Mouse (Mus musculus): ENCODE results near the gene Myom3. TPM values are rescaled to one million over a fixed set of nuclear protein-coding genes. Genes with fewer than 3 reads are reported as not detected.
A peak's percentile ranks its signal among the peaks of the same experiment; 100 is the strongest.

Myom3 gene
- polyA plus RNA-seq, 1 experiment from 2014 or later: 0.11 TPM

DNA sequence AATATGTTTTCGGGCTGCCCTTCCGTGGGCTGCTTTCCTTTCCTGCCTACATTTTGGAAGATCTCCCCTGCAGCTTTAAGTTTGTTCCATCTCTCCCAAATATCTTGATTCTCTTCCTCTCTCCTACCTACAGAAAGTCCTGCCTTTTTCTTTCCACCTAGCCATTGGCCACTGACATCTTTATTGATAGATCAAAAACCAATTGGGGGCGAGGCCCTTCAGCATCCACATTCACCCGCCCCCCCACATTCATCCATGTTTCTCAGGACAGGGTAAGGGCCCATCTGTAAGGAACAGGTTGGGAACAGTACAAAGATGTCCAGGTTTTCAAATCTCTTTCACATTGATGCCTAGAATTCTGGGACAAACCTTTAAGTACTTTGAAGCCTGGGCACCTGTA is 17.3 kb downstream of the Myom3 start:
- ATAC-seq: no peak
- Histone ChIP-seq H3K4me1 (no peaks in the 10 kb centered on the region), H3K4me2 (no peak overlapping the region), H3K9me3 (replicated peaks) (no peaks in the 10 kb centered on the region), H3K9ac (no peak overlapping the region), H3K27ac (no peak overlapping the region), H3K4me3 (no peak overlapping the region), H3K27me3 (replicated peaks) (peaks cover 40% of the 10 kb centered on the region; the same call in 1 of the 2 replicates), H3K36me3 (no peaks in the 10 kb centered on the region)
- 70% methylated on average over 4 of the region's 4 CpGs for WGBS (ENCODE audit: insufficient replicate concordance)

DNA sequence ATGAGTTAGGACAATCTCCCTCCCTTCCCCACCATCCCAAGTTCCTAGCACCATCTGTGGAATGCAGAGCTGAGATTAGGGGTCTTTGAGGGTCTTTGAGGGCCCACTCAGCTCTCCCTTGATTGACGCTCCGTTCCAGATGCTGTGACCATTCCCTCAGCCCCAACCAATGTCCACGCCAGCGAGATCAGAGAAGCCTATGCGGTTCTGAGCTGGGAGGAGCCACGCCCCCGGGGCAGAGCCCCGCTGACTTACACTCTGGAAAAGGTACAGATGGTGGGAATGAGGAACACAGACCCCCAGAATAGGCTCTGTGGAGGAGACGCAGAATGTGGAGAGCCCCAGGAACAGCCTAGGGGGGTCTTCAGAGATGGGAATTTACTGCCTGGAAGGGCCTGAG is 20.1 kb downstream of the Myom3 start:
- H3K9ac ChIP-seq: no peak overlapping the region
- H3K36me3 ChIP-seq: no peaks in the 10 kb centered on the region
- 59% methylated on average over 9 of the region's 9 CpGs for WGBS (ENCODE audit: insufficient replicate concordance)
- H3K4me2 ChIP-seq: no peak overlapping the region
- H3K4me3 ChIP-seq: no peak overlapping the region
- H3K9me3 ChIP-seq (replicated peaks): no peaks in the 10 kb centered on the region
- peaks cover 27% of the 10 kb centered on the region; the same call in 1 of the 2 replicates for H3K27me3 ChIP-seq (replicated peaks)
- no peaks in the 10 kb centered on the region for H3K4me1 ChIP-seq
- H3K27ac ChIP-seq: no peak overlapping the region
- no peak for ATAC-seq

DNA sequence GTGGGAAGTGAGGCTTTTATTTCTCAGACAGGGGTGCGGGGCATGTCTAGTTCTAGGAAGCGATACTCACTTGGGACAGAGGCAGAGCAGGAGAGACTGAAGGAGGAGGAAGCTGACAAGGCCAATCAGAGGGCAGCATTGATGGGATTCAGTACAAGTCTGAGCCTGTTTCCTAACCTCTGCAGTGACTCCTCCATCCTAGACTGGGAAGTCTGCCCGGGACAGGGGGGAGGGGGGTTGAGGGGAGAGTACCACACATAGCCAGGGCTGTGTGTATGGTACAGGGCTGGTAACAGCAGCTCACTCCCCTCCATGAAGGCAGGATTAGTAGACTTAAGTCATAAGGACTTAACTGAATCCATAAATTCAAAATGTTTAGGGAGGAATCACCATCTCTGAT is 20.7 kb downstream of the Myom3 start:
- no peaks in the 10 kb centered on the region for H3K4me1 ChIP-seq
- H3K36me3 ChIP-seq: no peaks in the 10 kb centered on the region
- 51% methylated on average over 3 of the region's 3 CpGs for WGBS (ENCODE audit: insufficient replicate concordance)
- no peak overlapping the region for H3K9ac ChIP-seq
- no peak for ATAC-seq
- H3K9me3 ChIP-seq (replicated peaks): no peaks in the 10 kb centered on the region
- no peak overlapping the region for H3K4me2 ChIP-seq
- H3K27ac ChIP-seq: no peak overlapping the region
- no peak overlapping the region for H3K4me3 ChIP-seq
- H3K27me3 ChIP-seq (replicated peaks): peaks cover 22% of the 10 kb centered on the region; the same call in 1 of the 2 replicates

DNA sequence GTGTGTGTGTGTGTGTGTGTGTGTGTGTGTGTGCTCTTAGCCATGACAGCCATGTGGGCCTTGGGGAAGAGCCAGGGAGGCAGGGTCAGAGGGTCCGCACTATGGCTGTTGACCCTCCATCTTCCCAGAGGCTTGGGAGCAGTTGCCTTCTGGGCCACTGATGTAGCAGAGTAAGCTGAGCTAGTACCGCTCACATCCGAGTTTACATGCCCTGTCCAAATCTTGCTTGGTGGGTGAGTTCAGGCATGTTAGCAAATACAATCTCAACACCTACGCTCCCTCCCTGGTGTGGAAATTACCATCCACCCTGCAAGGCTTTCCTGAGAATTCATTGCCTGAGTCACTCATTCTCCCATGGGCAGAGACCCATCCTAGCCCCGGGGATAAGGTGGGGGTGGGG is 21.8 kb downstream of the Myom3 start:
- no peak overlapping the region for H3K27ac ChIP-seq
- H3K4me2 ChIP-seq: no peak overlapping the region
- H3K9ac ChIP-seq: no peak overlapping the region
- H3K4me1 ChIP-seq: no peaks in the 10 kb centered on the region
- no peak for ATAC-seq
- no peak overlapping the region for H3K4me3 ChIP-seq
- H3K9me3 ChIP-seq (replicated peaks): no peaks in the 10 kb centered on the region
- H3K27me3 ChIP-seq (replicated peaks): peaks cover 12% of the 10 kb centered on the region; the same call in 1 of the 2 replicates
- 85% methylated on average over 5 of the region's 5 CpGs for WGBS (ENCODE audit: insufficient replicate concordance)
- no peaks in the 10 kb centered on the region for H3K36me3 ChIP-seq

DNA sequence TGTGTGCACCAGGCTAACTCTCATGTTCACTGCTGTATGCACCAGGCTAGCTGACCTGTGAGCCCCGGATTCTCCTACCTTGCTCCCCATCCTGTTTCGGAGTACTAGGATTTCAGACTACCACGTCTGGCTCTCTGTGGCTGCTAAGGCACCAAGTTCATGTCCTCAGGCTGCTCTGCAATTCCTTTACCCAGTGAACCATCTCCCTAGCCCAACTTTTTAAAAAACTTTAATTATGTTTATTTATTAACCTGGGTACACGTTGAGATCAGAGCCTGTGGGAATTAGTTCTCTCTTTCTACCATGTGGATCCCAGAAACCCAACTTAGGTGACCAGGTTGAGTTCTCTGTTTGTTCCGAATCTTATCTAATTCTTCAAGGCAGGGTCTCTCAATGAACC is 27.1 kb downstream of the Myom3 start:
- H3K4me2 ChIP-seq: no peak overlapping the region
- peaks cover 12% of the 10 kb centered on the region; the same call in 1 of the 2 replicates for H3K27me3 ChIP-seq (replicated peaks)
- H3K4me3 ChIP-seq: no peak overlapping the region
- H3K36me3 ChIP-seq: no peaks in the 10 kb centered on the region
- WGBS (ENCODE audit: insufficient replicate concordance): 67% methylated on average over 5 of the region's 5 CpGs
- no peak overlapping the region for H3K27ac ChIP-seq
- H3K9ac ChIP-seq: no peak overlapping the region
- H3K9me3 ChIP-seq (replicated peaks): no peaks in the 10 kb centered on the region
- ATAC-seq: no peak
- no peaks in the 10 kb centered on the region for H3K4me1 ChIP-seq

DNA sequence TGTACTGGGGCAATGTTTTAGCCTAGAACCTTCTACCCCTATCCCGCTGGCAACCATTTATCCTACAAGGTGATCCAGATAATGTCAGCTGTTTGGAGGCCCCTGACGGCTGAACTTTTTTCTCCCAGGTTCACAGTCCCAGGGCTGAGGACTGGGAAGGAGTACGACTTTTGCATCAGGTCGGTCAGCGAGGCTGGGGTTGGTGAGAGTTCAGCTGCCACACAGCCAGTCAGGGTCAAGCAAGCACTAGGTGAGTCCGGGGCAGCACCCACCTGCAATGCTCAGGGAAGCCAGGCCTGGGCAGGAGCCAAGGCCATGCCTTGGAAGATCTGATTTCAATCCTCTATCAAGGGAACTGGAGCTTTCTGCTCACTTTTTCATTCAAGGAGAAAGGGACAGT is 27.8 kb downstream of the Myom3 start:
- Histone ChIP-seq H3K4me2 (no peak overlapping the region), H3K4me1 (no peaks in the 10 kb centered on the region), H3K27me3 (replicated peaks) (peaks cover 12% of the 10 kb centered on the region; the same call in 1 of the 2 replicates), H3K36me3 (no peaks in the 10 kb centered on the region), H3K9me3 (replicated peaks) (no peaks in the 10 kb centered on the region), H3K4me3 (no peak overlapping the region), H3K27ac (no peak overlapping the region), H3K9ac (no peak overlapping the region)
- WGBS (ENCODE audit: insufficient replicate concordance): 66% methylated on average over 6 of the region's 6 CpGs
- ATAC-seq: no peak

DNA sequence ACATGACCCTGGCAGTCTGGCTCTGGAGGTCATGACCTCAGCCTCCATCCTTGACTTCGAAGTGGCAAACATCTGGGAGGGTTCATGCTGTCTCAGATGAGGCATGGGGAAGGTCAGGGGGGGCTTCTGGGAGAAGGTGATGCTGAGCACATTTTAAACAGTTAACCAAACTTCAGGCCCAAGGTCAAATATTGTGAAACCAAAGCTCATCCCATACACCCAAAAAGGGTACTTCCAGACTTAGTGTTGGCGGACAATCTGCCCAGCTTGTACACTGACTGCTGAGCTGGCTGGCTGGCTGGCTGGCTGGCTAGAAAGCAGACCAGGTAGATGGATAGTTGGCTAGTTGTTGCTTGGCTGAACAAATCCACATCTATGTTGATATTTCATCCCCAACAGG is 29.6 kb downstream of the Myom3 start:
- Histone ChIP-seq H3K4me3 (no peak overlapping the region), H3K9me3 (replicated peaks) (no peaks in the 10 kb centered on the region), H3K9ac (no peak overlapping the region), H3K27ac (no peak overlapping the region), H3K4me1 (no peaks in the 10 kb centered on the region), H3K4me2 (no peak overlapping the region), H3K36me3 (no peaks in the 10 kb centered on the region), H3K27me3 (replicated peaks) (peaks cover 12% of the 10 kb centered on the region; the same call in 1 of the 2 replicates)
- WGBS (ENCODE audit: insufficient replicate concordance): 65% methylated on average over 2 of the region's 2 CpGs
- ATAC-seq: no peak

DNA sequence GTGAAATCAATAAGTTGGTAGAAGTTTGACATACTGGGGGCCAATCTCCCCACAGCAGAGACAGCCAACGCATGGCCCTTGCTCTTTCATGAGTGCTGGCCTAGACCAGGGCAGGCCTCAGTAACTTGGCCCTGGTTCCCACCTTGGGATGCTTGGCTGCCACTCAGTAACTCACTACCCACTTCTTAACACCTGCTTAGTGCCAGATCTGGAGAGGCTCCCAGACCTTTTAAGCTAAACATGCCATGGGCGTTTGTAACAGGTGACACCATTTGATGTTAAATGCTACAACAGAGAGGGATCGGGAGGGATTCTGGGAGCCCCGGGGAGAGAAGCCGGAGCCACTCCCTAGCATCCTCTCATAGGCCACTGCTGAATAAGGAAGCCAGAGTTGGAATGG is 33.3 kb downstream of the Myom3 start:
- H3K27me3 ChIP-seq (replicated peaks): peaks cover 17% of the 10 kb centered on the region
- no peak overlapping the region for H3K4me3 ChIP-seq
- 81% methylated on average over 5 of the region's 5 CpGs for WGBS (ENCODE audit: insufficient replicate concordance)
- no peak overlapping the region for H3K4me2 ChIP-seq
- peaks cover 17% of the 10 kb centered on the region for H3K4me1 ChIP-seq
- no peak overlapping the region for H3K9ac ChIP-seq
- no peak for ATAC-seq
- H3K27ac ChIP-seq: no peak overlapping the region
- H3K36me3 ChIP-seq: no peaks in the 10 kb centered on the region
- no peaks in the 10 kb centered on the region for H3K9me3 ChIP-seq (replicated peaks)

DNA sequence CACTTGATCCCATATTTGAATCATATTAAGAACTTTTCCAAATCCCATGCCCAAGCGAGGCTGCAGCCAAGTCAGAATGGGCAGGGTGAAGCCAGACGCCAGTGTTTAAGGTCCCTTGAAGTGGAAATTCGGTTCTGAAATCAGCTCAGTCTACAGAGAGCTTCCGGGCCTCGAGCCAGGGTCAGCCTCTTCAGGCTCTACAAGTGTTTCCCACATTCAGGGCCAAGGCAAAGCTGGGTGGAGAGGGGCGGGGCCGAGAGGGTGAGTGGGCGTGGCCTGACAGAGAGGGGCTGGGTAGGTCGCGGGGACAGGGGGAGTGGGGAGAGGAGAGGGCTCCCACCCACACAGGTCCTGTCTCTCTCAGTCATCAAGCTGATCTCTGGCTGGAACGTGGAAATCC is 38.4 kb downstream of the Myom3 start:
- WGBS (ENCODE audit: insufficient replicate concordance): 28% methylated on average over 11 of the region's 11 CpGs

DNA sequence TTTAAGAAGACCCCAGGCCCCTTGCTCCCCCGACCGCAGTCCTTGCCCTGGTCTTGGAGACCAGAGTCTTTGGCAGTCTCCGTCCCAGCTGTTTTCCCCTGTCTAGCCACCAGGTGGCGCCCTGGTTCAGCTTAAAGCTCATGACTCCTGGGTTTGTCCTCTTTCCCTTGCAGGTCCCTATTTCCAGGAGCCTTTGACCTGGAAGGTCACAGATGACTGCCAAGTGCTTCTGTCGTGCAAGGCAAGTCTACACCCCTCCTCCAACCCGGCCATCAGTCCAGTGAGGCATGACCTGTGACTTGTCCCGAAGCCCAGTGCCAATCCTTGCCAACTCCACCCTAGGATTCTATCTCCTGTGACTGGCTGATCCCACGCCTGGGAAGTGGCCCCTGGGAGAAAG is 42.0 kb downstream of the Myom3 start:
- Histone ChIP-seq H3K4me1 (peaks cover 13% of the 10 kb centered on the region), H3K36me3 (no peaks in the 10 kb centered on the region), H3K9me3 (replicated peaks) (0 out of 2 replicates have a peak, but pooled peaks cover 3% of the 10 kb centered on the region), H3K27ac (no peak overlapping the region), H3K4me2 (no peak overlapping the region), H3K9ac (no peak overlapping the region), H3K27me3 (replicated peaks) (peaks cover 17% of the 10 kb centered on the region), H3K4me3 (no peak overlapping the region)
- WGBS (ENCODE audit: insufficient replicate concordance): 17% methylated on average over 8 of the region's 8 CpGs
- ATAC-seq: 0 out of 2 replicates have a peak, but pooled peaks have one; percentile 27

More for the DNA sequence above, 38.4 kb downstream of the Myom3 start:
- Histone ChIP-seq H3K36me3 (no peaks in the 10 kb centered on the region), H3K4me3 (no peak overlapping the region), H3K27me3 (replicated peaks) (peaks cover 17% of the 10 kb centered on the region), H3K4me2 (no peak overlapping the region), H3K9ac (no peak overlapping the region), H3K27ac (no peak overlapping the region), H3K9me3 (replicated peaks) (no peaks in the 10 kb centered on the region), H3K4me1 (peaks cover 21% of the 10 kb centered on the region)
- ATAC-seq: no peak

DNA sequence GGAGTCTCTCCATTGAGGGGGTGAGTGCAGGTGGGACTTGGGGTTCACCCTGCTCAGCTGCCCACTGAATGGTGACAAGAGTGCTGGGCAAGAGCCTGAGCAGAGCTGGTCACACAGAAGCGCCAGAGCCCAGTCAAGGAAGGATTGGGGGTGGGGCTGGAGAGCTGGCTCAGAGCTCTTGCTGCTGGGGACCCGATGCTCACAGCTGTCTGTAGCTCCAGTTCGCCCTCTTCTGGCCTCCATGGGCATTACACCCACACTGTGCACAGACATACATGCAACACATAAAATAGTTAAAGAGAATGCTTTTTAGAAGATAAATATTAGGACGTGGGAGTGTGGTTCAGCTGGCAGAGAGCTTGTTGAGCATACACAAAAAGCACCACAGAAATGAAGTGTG is 43.8 kb downstream of the Myom3 start:
- 56% methylated on average over 4 of the region's 4 CpGs for WGBS (ENCODE audit: insufficient replicate concordance)
- ATAC-seq: no peak
- Histone ChIP-seq H3K27ac (no peak overlapping the region), H3K4me2 (no peak overlapping the region), H3K9me3 (replicated peaks) (0 out of 2 replicates have a peak, but pooled peaks cover 3% of the 10 kb centered on the region), H3K9ac (no peak overlapping the region), H3K36me3 (no peaks in the 10 kb centered on the region), H3K4me1 (peaks cover 4% of the 10 kb centered on the region), H3K27me3 (replicated peaks) (peaks cover 11% of the 10 kb centered on the region), H3K4me3 (no peak overlapping the region)

DNA sequence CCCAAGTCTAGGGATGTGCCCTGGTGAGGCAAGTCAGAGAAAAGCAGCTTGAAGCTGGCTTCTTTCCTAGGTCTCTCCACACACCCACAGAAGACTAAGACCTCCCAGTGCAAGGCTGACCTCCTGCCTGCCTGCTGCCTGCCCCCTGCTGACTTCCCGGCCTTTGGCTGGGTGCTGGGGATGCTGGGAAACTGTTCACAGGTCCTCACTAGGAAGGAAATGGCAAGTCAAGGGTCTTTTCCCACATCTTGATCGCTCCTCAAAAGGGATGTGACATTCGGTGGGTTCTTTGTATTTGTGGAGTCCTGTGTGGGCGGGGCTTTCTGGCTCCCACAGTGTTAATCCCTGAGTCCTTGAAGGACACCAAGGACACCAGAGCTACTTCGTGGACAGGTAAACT is 44.7 kb downstream of the Myom3 start:
- no peaks in the 10 kb centered on the region for H3K36me3 ChIP-seq
- H3K9ac ChIP-seq: no peak overlapping the region
- H3K4me2 ChIP-seq: no peak overlapping the region
- no peak for ATAC-seq
- 62% methylated on average over 5 of the region's 5 CpGs for WGBS (ENCODE audit: insufficient replicate concordance)
- no peak overlapping the region for H3K27ac ChIP-seq
- no peak overlapping the region for H3K4me3 ChIP-seq
- 0 out of 2 replicates have a peak, but pooled peaks cover 3% of the 10 kb centered on the region for H3K9me3 ChIP-seq (replicated peaks)
- H3K4me1 ChIP-seq: peaks cover 11% of the 10 kb centered on the region
- peaks cover 8% of the 10 kb centered on the region for H3K27me3 ChIP-seq (replicated peaks)

DNA sequence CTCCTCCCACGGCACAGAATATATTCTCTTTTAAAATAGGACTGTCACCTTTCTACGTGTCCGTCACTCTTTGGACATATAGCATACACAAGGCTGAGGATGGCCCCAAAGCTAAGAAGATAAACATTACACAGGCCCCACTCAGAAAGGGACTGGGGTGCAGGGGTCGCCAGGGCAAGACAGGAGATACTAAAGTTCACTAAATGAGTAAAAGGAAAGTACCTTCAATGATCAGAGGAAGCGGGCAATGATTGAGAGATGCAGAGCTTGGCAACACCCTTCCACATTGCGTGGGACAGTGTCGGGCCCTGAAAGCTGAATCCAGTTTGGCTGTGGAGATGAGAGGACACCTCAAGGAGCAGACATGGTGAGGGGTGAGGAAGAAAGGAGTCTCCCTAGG is 55.4 kb downstream of the Myom3 start:
- peaks cover 4% of the 10 kb centered on the region for H3K9me3 ChIP-seq (replicated peaks)
- H3K4me2 ChIP-seq: no peak overlapping the region
- no peak overlapping the region for H3K27ac ChIP-seq
- H3K4me1 ChIP-seq: peaks cover 26% of the 10 kb centered on the region
- H3K27me3 ChIP-seq (replicated peaks): 0 out of 2 replicates have a peak, but pooled peaks cover 4% of the 10 kb centered on the region
- no peak for ATAC-seq
- no peak overlapping the region for H3K9ac ChIP-seq
- H3K4me3 ChIP-seq: no peak overlapping the region
- 64% methylated on average over 7 of the region's 7 CpGs for WGBS (ENCODE audit: insufficient replicate concordance)
- no peaks in the 10 kb centered on the region for H3K36me3 ChIP-seq
